Mouse (Mus musculus) neural tube, embryonic 11.5 days (tissue): ENCODE measurements around the gene Gm20388. TPM values are rescaled to one million over a fixed set of nuclear protein-coding genes. Genes with fewer than 3 reads are reported as not detected.

ENCODE experiments used
- ATAC-seq: fragments of 200-750 bp; cut with Nextera tagmentation; 2 replicates; pipeline ENCODE4 v1.8.0; 2017; ENCODE audit warnings: moderate number of reproducible peaks, mild to moderate bottlenecking, moderate TSS enrichment, moderate library complexity; ENCODE audit not compliant: insufficient read depth, low FRiP score, low TSS enrichment
- DNase-seq: peaks from one replicate; pipeline ENCODE4 v3.0.0-alpha.2; 2015; ENCODE audit warnings: low spot score
- H3K27ac ChIP-seq: fragments of 300-500 bp; sonication (generic); 2 replicates; pipeline ENCODE4 v1.5.1; 2014; ENCODE audit warnings: low read depth, mild to moderate bottlenecking, low read length
- H3K27me3 ChIP-seq: fragments of 300-500 bp; sonication (generic); 2 replicates; pipeline ENCODE4 v1.6.1; 2014; ENCODE audit warnings: mild to moderate bottlenecking, low read length, mixed read lengths; ENCODE audit not compliant: control insufficient read depth, insufficient read depth
- H3K36me3 ChIP-seq: fragments of 300-500 bp; sonication (generic); 2 replicates; pipeline ENCODE4 v1.6.1; 2014; ENCODE audit warnings: mild to moderate bottlenecking, low read length, moderate library complexity, mixed read lengths; ENCODE audit not compliant: control insufficient read depth, insufficient read depth
- H3K4me1 ChIP-seq: fragments of 300-500 bp; sonication (generic); 2 replicates; pipeline ENCODE4 v1.6.1; 2014; ENCODE audit warnings: low read length, mixed read lengths; ENCODE audit not compliant: control insufficient read depth, insufficient read depth
- H3K4me2 ChIP-seq: fragments of 300-500 bp; sonication (generic); 2 replicates; pipeline ENCODE4 v1.6.1; 2014; ENCODE audit warnings: low read depth, mild to moderate bottlenecking, moderate library complexity
- H3K4me3 ChIP-seq: fragments of 300-500 bp; sonication (generic); 2 replicates; pipeline ENCODE4 v1.5.1; 2014; ENCODE audit warnings: low read depth, low read length
- H3K9ac ChIP-seq: fragments of 300-500 bp; sonication (generic); 2 replicates; pipeline ENCODE4 v1.6.1; 2014; ENCODE audit warnings: mild to moderate bottlenecking, low read length
- H3K9me3 ChIP-seq: fragments of 300-500 bp; sonication (generic); 2 replicates; pipeline ENCODE4 v1.6.1; 2016; ENCODE audit warnings: low read length; ENCODE audit not compliant: control insufficient read depth
- WGBS: fragments of 180-500 bp; shearing (Covaris S2); extraction: QIAGEN DNeasy Blood & Tissue Kit; methylation state at CpG from one replicate; pipeline ENCODE4 v1.1.7; 2014; 5-methylcytosine and 5-hydroxymethylcytosine counted together
- polyA plus RNA-seq: library from polyadenylated mRNA; unstranded; fragments of >200 nt; fragmentation: Nextera tagmentation; extraction: Ambion mirVana; gene quantifications from 2 replicates; pipeline ENCODE4 v1.2.1, GENCODE M21; 2014

Gene Gm20388
- polyA plus RNA-seq, 1 experiment from 2014 or later: not detected

DNA sequence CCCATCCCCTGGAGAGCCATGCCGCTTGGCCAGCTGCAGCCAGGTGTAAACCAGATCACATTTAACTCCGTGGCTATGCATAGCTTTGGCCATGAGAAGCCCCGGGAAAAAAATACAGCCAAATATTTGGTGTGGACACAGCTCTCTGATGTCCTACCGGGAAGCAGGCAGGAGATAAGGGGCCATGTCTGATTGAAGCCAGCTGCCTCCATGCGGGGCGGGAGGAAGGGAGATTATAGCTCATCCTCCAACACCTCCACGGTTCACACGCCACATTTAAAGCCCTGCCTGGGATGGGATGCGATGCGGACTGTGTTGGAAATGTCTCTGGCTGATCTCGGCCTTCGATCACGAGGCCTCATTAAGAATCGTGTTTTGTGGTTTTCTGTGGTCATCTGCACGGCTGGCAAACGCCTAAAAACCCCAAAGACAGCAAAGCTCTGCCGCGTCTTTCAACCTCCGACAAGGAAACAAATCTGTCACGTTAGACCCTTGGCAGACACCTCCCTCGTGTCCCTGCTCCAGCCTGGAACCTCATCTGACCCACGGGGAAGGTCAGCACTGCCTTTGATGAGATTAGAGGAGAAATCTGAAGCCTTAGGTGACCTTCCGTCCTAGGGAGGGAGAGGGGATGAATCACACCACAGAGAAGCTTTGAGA is 2165.7 kb downstream of the Gm20388 start:
- Histone ChIP-seq H3K4me3 (no peak overlapping the region), H3K27me3 (no peaks in the 10 kb centered on the region), H3K9me3 (no peaks in the 10 kb centered on the region), H3K27ac (no peak overlapping the region), H3K36me3 (no peaks in the 10 kb centered on the region), H3K4me2 (no peak overlapping the region), H3K9ac (no peak overlapping the region), H3K4me1 (no peaks in the 10 kb centered on the region)
- WGBS: 52% methylated on average over 23 of the region's 23 CpGs
- no peak for ATAC-seq
- DNase-seq: no peak

- Histone ChIP-seq H3K27me3 (no peaks in the 10 kb centered on the region), H3K4me2 (no peak overlapping the region), H3K27ac (no peak overlapping the region), H3K4me3 (no peak overlapping the region), H3K9ac (no peak overlapping the region), H3K4me1 (no peaks in the 10 kb centered on the region), H3K36me3 (no peaks in the 10 kb centered on the region), H3K9me3 (no peaks in the 10 kb centered on the region)
- 89% methylated on average over 12 of the region's 12 CpGs for WGBS
- no peak for ATAC-seq
- DNase-seq: no peak
These were observed 2167.7 kb downstream of the Gm20388 start for GRCm38 (mm10) chr8:122078321-122078720.

DNA sequence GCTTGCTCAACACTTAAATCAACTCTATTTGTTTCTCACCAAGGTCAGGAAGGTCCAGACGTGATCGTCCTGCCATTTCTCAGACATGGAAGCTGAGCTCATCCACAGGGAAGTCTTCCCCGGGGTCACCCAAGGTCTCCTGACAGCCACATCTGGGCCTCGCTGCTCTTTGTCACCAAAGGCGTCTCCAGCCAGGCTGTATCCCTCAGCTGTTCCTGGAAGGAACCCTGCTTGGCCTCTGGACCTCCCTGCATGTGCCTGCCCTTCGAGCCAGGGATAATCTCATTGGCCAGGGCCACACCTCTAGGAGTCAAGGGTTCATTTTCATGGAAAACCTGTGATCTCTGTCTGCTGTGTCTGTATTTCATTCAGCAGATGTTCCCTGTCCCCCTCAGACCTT is 2168.5 kb downstream of the Gm20388 start:
- no peak overlapping the region for H3K27ac ChIP-seq
- H3K9ac ChIP-seq: no peak overlapping the region
- 53% methylated on average over 6 of the region's 6 CpGs for WGBS
- no peak for ATAC-seq
- H3K9me3 ChIP-seq: no peaks in the 10 kb centered on the region
- H3K4me3 ChIP-seq: no peak overlapping the region
- no peaks in the 10 kb centered on the region for H3K4me1 ChIP-seq
- DNase-seq: no peak
- no peaks in the 10 kb centered on the region for H3K27me3 ChIP-seq
- no peak overlapping the region for H3K4me2 ChIP-seq
- no peaks in the 10 kb centered on the region for H3K36me3 ChIP-seq

- 32% methylated on average over 5 of the region's 5 CpGs for WGBS
- DNase-seq (no peak), ATAC-seq (no peak)
- H3K27me3 ChIP-seq: no peaks in the 10 kb centered on the region
- no peaks in the 10 kb centered on the region for H3K36me3 ChIP-seq
- H3K4me3 ChIP-seq: no peak overlapping the region
- H3K4me2 ChIP-seq: no peak overlapping the region
- no peaks in the 10 kb centered on the region for H3K9me3 ChIP-seq
- no peaks in the 10 kb centered on the region for H3K4me1 ChIP-seq
- H3K9ac ChIP-seq: no peak overlapping the region
- H3K27ac ChIP-seq: no peak overlapping the region
These were observed 2169.7 kb downstream of the Gm20388 start for GRCm38 (mm10) chr8:122080347-122080746.

DNA sequence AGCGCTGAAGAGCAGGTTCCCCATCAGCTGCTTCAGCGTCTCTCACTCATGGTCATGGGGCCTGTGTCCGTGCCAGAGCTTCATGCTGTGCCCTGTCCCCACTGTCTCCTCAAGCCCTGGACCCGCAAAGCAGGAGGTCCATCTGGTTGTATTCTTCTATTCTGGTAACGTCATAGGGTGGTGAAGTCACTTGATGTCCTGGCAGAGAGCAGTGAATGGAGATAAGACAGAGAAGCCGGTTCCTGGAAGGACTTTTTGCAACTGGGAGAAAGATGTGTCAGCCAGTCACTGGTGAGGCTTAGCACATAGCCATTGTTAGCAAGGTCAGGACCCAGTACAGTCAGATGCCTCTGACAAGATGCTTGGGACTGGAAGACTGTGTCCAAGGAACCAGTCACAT is 2172.8 kb downstream of the Gm20388 start:
- Histone ChIP-seq H3K9ac (no peak overlapping the region), H3K27ac (no peak overlapping the region), H3K4me2 (no peak overlapping the region), H3K36me3 (no peaks in the 10 kb centered on the region), H3K4me3 (no peak overlapping the region), H3K27me3 (no peaks in the 10 kb centered on the region), H3K4me1 (no peaks in the 10 kb centered on the region), H3K9me3 (no peaks in the 10 kb centered on the region)
- 79% methylated on average over 6 of the region's 6 CpGs for WGBS
- DNase-seq (no peak), ATAC-seq (no peak)

- H3K4me2 ChIP-seq: no peak overlapping the region
- ATAC-seq: no peak
- no peak overlapping the region for H3K27ac ChIP-seq
- no peaks in the 10 kb centered on the region for H3K36me3 ChIP-seq
- no peaks in the 10 kb centered on the region for H3K9me3 ChIP-seq
- no peaks in the 10 kb centered on the region for H3K27me3 ChIP-seq
- no peak overlapping the region for H3K9ac ChIP-seq
- H3K4me3 ChIP-seq: no peak overlapping the region
- no peak for DNase-seq
- H3K4me1 ChIP-seq: no peaks in the 10 kb centered on the region
- WGBS: 33% methylated on average over 3 of the region's 3 CpGs
These were observed 2173.5 kb downstream of the Gm20388 start for GRCm38 (mm10) chr8:122084145-122084544.

DNA sequence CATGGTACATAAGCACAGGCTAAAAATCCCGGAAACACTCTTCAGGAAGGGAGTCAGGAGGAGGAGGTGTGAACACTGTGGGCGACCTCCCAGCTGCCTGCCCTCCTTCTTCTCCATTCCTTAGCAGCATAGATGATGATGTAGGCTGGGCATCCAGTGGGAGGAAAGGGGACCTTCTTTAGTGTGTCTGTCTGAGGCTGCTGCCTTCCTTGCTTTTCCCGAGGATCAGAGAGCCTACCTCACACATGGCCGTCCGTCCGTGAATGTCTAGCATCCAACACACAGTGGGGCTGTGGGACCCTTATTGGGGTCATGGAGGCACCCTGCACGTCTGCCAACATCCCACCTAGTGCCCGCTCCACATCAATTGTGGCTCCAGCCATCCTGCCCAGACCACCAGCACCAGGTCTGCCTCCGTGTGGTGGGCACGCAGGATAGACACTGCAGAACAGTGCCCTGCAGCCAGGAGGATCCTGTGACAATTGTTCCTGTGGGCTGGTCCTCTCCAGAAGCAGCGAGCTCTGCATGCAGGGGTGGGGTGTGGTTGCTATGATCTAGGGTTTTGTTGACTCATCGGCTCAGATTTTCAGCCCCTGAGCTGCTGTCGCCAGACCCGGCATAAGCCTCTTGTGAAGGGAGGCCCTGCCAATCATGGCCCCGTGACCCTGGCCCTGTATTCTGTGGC is 2174.2 kb downstream of the Gm20388 start:
- no peaks in the 10 kb centered on the region for H3K36me3 ChIP-seq
- H3K4me1 ChIP-seq: no peaks in the 10 kb centered on the region
- H3K9ac ChIP-seq: no peak overlapping the region
- ATAC-seq (no peak), DNase-seq (no peak)
- H3K4me3 ChIP-seq: no peak overlapping the region
- no peaks in the 10 kb centered on the region for H3K27me3 ChIP-seq
- H3K27ac ChIP-seq: no peak overlapping the region
- H3K9me3 ChIP-seq: no peaks in the 10 kb centered on the region
- no peak overlapping the region for H3K4me2 ChIP-seq
- 78% methylated on average over 15 of the region's 15 CpGs for WGBS

DNA sequence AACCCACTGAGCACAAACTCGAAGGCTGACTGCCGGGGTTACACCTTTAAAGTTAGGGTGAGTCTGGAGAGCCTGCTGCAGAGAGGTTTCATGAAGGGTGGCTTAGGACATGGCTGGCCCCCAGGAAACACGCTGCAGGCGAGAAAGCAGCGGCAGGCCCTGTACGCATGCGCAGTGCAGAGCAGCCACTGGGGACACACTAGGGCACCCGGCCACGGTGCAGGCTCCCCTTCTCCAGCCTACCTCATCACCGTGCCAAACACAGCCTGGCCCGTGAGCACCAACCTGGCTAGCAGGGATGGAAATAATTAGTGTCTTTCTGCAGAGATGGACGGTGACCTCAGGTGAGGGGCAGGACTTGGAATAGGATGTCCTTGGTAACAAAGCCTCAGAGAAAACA is 2175.4 kb downstream of the Gm20388 start:
- ATAC-seq (no peak), DNase-seq (no peak)
- WGBS: 81% methylated on average over 12 of the region's 12 CpGs
- Histone ChIP-seq H3K36me3 (no peaks in the 10 kb centered on the region), H3K4me2 (no peak overlapping the region), H3K27ac (no peak overlapping the region), H3K9me3 (no peaks in the 10 kb centered on the region), H3K9ac (no peak overlapping the region), H3K4me1 (no peaks in the 10 kb centered on the region), H3K27me3 (no peaks in the 10 kb centered on the region), H3K4me3 (no peak overlapping the region)

GRCm38 (mm10) chr8:122088631-122089030 is 2178.0 kb downstream of the Gm20388 start:
- ATAC-seq (no peak), DNase-seq (no peak)
- Histone ChIP-seq H3K9me3 (no peaks in the 10 kb centered on the region), H3K4me1 (no peaks in the 10 kb centered on the region), H3K36me3 (no peaks in the 10 kb centered on the region), H3K4me2 (no peak overlapping the region), H3K27ac (no peak overlapping the region), H3K9ac (no peak overlapping the region), H3K4me3 (no peak overlapping the region), H3K27me3 (no peaks in the 10 kb centered on the region)
- 86% methylated on average over 16 of the region's 16 CpGs for WGBS
